Mouse (Mus musculus): Measurements from ENCODE around the gene Zfand3. TPM values are rescaled to one million over a fixed set of nuclear protein-coding genes. Genes with fewer than 3 reads are reported as not detected.

The Zfand3 gene
- polyA plus RNA-seq, 1 experiment, result 58.6 TPM

- Histone ChIP-seq H3K4me3 (ENCODE audit: low read depth, low read length) (no peak overlapping the region), H3K36me3 (ENCODE audit: control insufficient read depth, insufficient read depth, low read length) (peaks cover 17% of the 10 kb centered on the region), H3K27me3 (ENCODE audit: control insufficient read depth, insufficient read depth, low read length) (no peaks in the 10 kb centered on the region), H3K4me1 (ENCODE audit: control insufficient read depth, insufficient read depth, insufficient read length, low read length) (peaks cover 6% of the 10 kb centered on the region), H3K27ac (ENCODE audit: insufficient read depth, low read depth, low read length) (no peak overlapping the region)
- WGBS, result 77% methylated on average over 11 of the region's 11 CpGs
- TF ChIP-seq POLR2A (IDR thresholded peaks at IDR 0.05; ENCODE audit: low read depth, low read length), result no peak
- TF ChIP-seq CTCF (IDR thresholded peaks at IDR 0.05; ENCODE audit: extremely low read depth, insufficient read length, insufficient replicate concordance, low read depth, low read length), result no peak
Measured at GRCm38 (mm10) chr17:30194629-30195445, 190.3 kb downstream of the Zfand3 start.

- TF ChIP-seq CTCF (IDR thresholded peaks at IDR 0.05; ENCODE audit: extremely low read depth, insufficient read length, insufficient replicate concordance, low read depth, low read length) (no peak), POLR2A (IDR thresholded peaks at IDR 0.05; ENCODE audit: low read depth, low read length) (no peak)
- Histone ChIP-seq H3K27me3 (ENCODE audit: control insufficient read depth, insufficient read depth, low read length) (no peaks in the 10 kb centered on the region), H3K4me3 (ENCODE audit: low read depth, low read length) (no peak overlapping the region), H3K4me1 (ENCODE audit: control insufficient read depth, insufficient read depth, insufficient read length, low read length) (peaks cover 6% of the 10 kb centered on the region), H3K36me3 (ENCODE audit: control insufficient read depth, insufficient read depth, low read length) (peaks cover 17% of the 10 kb centered on the region), H3K27ac (ENCODE audit: insufficient read depth, low read depth, low read length) (no peak overlapping the region)
- WGBS, result 90% methylated on average over 21 of the region's 21 CpGs
Measured at GRCm38 (mm10) chr17:30195591-30196183, 191.2 kb downstream of the Zfand3 start.

- H3K27ac ChIP-seq (ENCODE audit: insufficient read depth, low read depth, low read length), result no peak overlapping the region
- peaks cover 17% of the 10 kb centered on the region for H3K36me3 ChIP-seq (ENCODE audit: control insufficient read depth, insufficient read depth, low read length)
- no peaks in the 10 kb centered on the region for H3K27me3 ChIP-seq (ENCODE audit: control insufficient read depth, insufficient read depth, low read length)
- peaks cover 6% of the 10 kb centered on the region for H3K4me1 ChIP-seq (ENCODE audit: control insufficient read depth, insufficient read depth, insufficient read length, low read length)
- no peak overlapping the region for H3K4me3 ChIP-seq (ENCODE audit: low read depth, low read length)
- 86% methylated on average over 17 of the region's 17 CpGs for WGBS
- no peak for TF ChIP-seq POLR2A (IDR thresholded peaks at IDR 0.05; ENCODE audit: low read depth, low read length)
- TF ChIP-seq CTCF (IDR thresholded peaks at IDR 0.05; ENCODE audit: extremely low read depth, insufficient read length, insufficient replicate concordance, low read depth, low read length), result no peak
Measured at GRCm38 (mm10) chr17:30196401-30197279, 192.1 kb downstream of the Zfand3 start.

- H3K27ac ChIP-seq (ENCODE audit: insufficient read depth, low read depth, low read length), result no peak overlapping the region
- no peaks in the 10 kb centered on the region for H3K27me3 ChIP-seq (ENCODE audit: control insufficient read depth, insufficient read depth, low read length)
- 79% methylated on average over 12 of the region's 12 CpGs for WGBS
- TF ChIP-seq POLR2A (IDR thresholded peaks at IDR 0.05; ENCODE audit: low read depth, low read length), result no peak
- no peak for TF ChIP-seq CTCF (IDR thresholded peaks at IDR 0.05; ENCODE audit: extremely low read depth, insufficient read length, insufficient replicate concordance, low read depth, low read length)
- peaks cover 15% of the 10 kb centered on the region for H3K36me3 ChIP-seq (ENCODE audit: control insufficient read depth, insufficient read depth, low read length)
- no peak overlapping the region for H3K4me3 ChIP-seq (ENCODE audit: low read depth, low read length)
- H3K4me1 ChIP-seq (ENCODE audit: control insufficient read depth, insufficient read depth, insufficient read length, low read length), result peaks cover 6% of the 10 kb centered on the region
Measured at GRCm38 (mm10) chr17:30197280-30198030, 192.9 kb downstream of the Zfand3 start.

- peaks cover 6% of the 10 kb centered on the region for H3K4me1 ChIP-seq (ENCODE audit: control insufficient read depth, insufficient read depth, insufficient read length, low read length)
- peaks cover 7% of the 10 kb centered on the region for H3K36me3 ChIP-seq (ENCODE audit: control insufficient read depth, insufficient read depth, low read length)
- H3K27ac ChIP-seq (ENCODE audit: insufficient read depth, low read depth, low read length), result no peak overlapping the region
- H3K27me3 ChIP-seq (ENCODE audit: control insufficient read depth, insufficient read depth, low read length), result no peaks in the 10 kb centered on the region
- WGBS, result 76% methylated on average over 10 of the region's 10 CpGs
- TF ChIP-seq POLR2A (IDR thresholded peaks at IDR 0.05; ENCODE audit: low read depth, low read length) (no peak), CTCF (IDR thresholded peaks at IDR 0.05; ENCODE audit: extremely low read depth, insufficient read length, insufficient replicate concordance, low read depth, low read length) (no peak)
- H3K4me3 ChIP-seq (ENCODE audit: low read depth, low read length), result no peak overlapping the region
Measured at GRCm38 (mm10) chr17:30198422-30198821, 193.9 kb downstream of the Zfand3 start.

GRCm38 (mm10) chr17:30199374-30200247, 195.1 kb downstream of the Zfand3 start:
- peaks cover 8% of the 10 kb centered on the region for H3K4me1 ChIP-seq (ENCODE audit: control insufficient read depth, insufficient read depth, insufficient read length, low read length)
- H3K27me3 ChIP-seq (ENCODE audit: control insufficient read depth, insufficient read depth, low read length), result no peaks in the 10 kb centered on the region
- H3K4me3 ChIP-seq (ENCODE audit: low read depth, low read length), result no peak overlapping the region
- WGBS, result 67% methylated on average over 13 of the region's 13 CpGs
- H3K36me3 ChIP-seq (ENCODE audit: control insufficient read depth, insufficient read depth, low read length), result peaks cover 4% of the 10 kb centered on the region; the same call in 1 of the 2 replicates
- H3K27ac ChIP-seq (ENCODE audit: insufficient read depth, low read depth, low read length), result no peak overlapping the region
- TF ChIP-seq POLR2A (IDR thresholded peaks at IDR 0.05; ENCODE audit: low read depth, low read length) (no peak), CTCF (IDR thresholded peaks at IDR 0.05; ENCODE audit: extremely low read depth, insufficient read length, insufficient replicate concordance, low read depth, low read length) (no peak)

Data from small intestine, adult 2 months (tissue).